Mouse (Mus musculus) lung, adult 2 months (tissue): ENCODE measurements around the gene Cenps.

ENCODE experiments used
- CTCF ChIP-seq: fragments of 200-500 bp; IDR thresholded peaks from 2 replicates; pipeline ENCODE4 v1.5.1; 2011; ENCODE audit warnings: mild to moderate bottlenecking, low read length, control low read depth; ENCODE audit not compliant: insufficient read depth
- POLR2A ChIP-seq: fragments of 200-500 bp; IDR thresholded peaks from 2 replicates; pipeline ENCODE4 v1.6.1; 2011; ENCODE audit warnings: low read depth, mild to moderate bottlenecking, control low read depth, low read length, borderline replicate concordance; ENCODE audit errors: extremely low read depth

DNA sequence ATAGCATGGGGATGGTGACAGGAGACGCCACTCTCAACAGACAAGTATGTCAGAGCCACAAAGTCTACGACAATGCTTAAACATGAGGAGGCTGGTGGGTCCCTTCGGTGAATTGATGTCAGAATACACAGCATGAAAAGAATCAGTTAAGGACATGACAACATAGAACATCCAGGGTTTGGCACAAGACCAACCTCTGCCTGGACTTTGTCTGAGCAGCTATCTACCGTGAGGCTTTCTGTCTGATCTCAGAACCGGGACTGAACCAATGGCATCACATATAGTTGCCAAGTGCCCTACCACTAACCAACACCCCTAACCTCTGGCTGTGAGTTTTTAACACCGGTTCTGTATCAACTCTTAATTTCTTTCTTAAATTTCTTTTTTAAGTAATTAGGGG, 39.2 kb upstream of the Cenps start:
- TF ChIP-seq CTCF (no peak), POLR2A (no peak)
